Mouse (Mus musculus) limb, embryonic 11.5 days (tissue): ENCODE data around the gene Rara. TPM values are rescaled to one million over a fixed set of nuclear protein-coding genes. Genes with fewer than 3 reads are reported as not detected.
A peak's percentile ranks its signal among the peaks of the same experiment; 100 is the strongest.

ENCODE experiments used
- ATAC-seq: fragments of 200-750 bp; cut with Nextera tagmentation; 2 replicates; pipeline ENCODE4 v1.8.0; 2017; ENCODE audit warnings: low read depth; ENCODE audit not compliant: insufficient number of reproducible peaks, low FRiP score, low TSS enrichment
- DNase-seq: peaks from one replicate; pipeline ENCODE4 v3.0.0-alpha.2; 2015; ENCODE audit warnings: low spot score
- H3K27ac ChIP-seq: fragments of 300-500 bp; sonication (generic); replicated peaks from 2 replicates; pipeline ENCODE4 v1.5.1; 2014; ENCODE audit warnings: low read depth, mild to moderate bottlenecking, low read length
- H3K27me3 ChIP-seq: fragments of 300-500 bp; sonication (generic); 2 replicates; pipeline ENCODE4 v1.6.1; 2014; ENCODE audit warnings: mild to moderate bottlenecking, low read length, mixed read lengths; ENCODE audit not compliant: control insufficient read depth, insufficient read depth
- H3K36me3 ChIP-seq: fragments of 300-500 bp; sonication (generic); 2 replicates; pipeline ENCODE4 v1.6.1; 2014; ENCODE audit warnings: mild to moderate bottlenecking, low read length, moderate library complexity, mixed read lengths; ENCODE audit not compliant: control insufficient read depth, insufficient read depth
- H3K4me1 ChIP-seq: fragments of 300-500 bp; sonication (generic); 2 replicates; pipeline ENCODE4 v1.6.1; 2014; ENCODE audit warnings: low read length, mixed read lengths; ENCODE audit not compliant: control insufficient read depth, insufficient read depth
- H3K4me2 ChIP-seq: fragments of 300-500 bp; sonication (generic); 2 replicates; pipeline ENCODE4 v1.6.1; 2014; ENCODE audit warnings: low read depth, mild to moderate bottlenecking, moderate library complexity; ENCODE audit not compliant: severe bottlenecking
- H3K4me3 ChIP-seq: fragments of 300-500 bp; sonication (generic); 2 replicates; pipeline ENCODE4 v1.5.1; 2014; ENCODE audit warnings: low read depth, low read length
- H3K9ac ChIP-seq: fragments of 300-500 bp; sonication (generic); 2 replicates; pipeline ENCODE4 v1.6.1; 2014; ENCODE audit warnings: mild to moderate bottlenecking, low read length
- H3K9me3 ChIP-seq: fragments of 300-500 bp; sonication (generic); 2 replicates; pipeline ENCODE4 v1.6.1; 2016; ENCODE audit warnings: low read length; ENCODE audit not compliant: control insufficient read depth
- WGBS: fragments of 180-500 bp; shearing (Covaris S2); extraction: QIAGEN DNeasy Blood & Tissue Kit; methylation state at CpG from one replicate; pipeline ENCODE4 v1.1.7; 2014; 5-methylcytosine and 5-hydroxymethylcytosine counted together
- polyA plus RNA-seq: library from polyadenylated mRNA; unstranded; fragments of >200 nt; fragmentation: Nextera tagmentation; extraction: Ambion mirVana; gene quantifications from 2 replicates; pipeline ENCODE4 v1.2.1, GENCODE M21; 2014

Gene Rara
- polyA plus RNA-seq, 1 experiment from 2014 or later: 46.7 TPM

- no peak overlapping the region for H3K9ac ChIP-seq
- DNase-seq (no peak), ATAC-seq (no peak)
- no peak overlapping the region for H3K27ac ChIP-seq
- peaks cover 42% of the 10 kb centered on the region for H3K4me1 ChIP-seq
- 87% methylated on average over 7 of the region's 7 CpGs for WGBS
- no peak overlapping the region for H3K4me2 ChIP-seq
- no peak overlapping the region for H3K4me3 ChIP-seq
- peaks cover 13% of the 10 kb centered on the region for H3K36me3 ChIP-seq
- no peaks in the 10 kb centered on the region for H3K27me3 ChIP-seq
- H3K9me3 ChIP-seq: no peaks in the 10 kb centered on the region
These were observed 22.4 kb downstream of the Rara start for GRCm38 (mm10) chr11:98949958-98950460.

- Histone ChIP-seq H3K27me3 (no peaks in the 10 kb centered on the region), H3K4me2 (no peak overlapping the region), H3K9me3 (no peaks in the 10 kb centered on the region), H3K36me3 (peaks cover 13% of the 10 kb centered on the region), H3K4me3 (no peak overlapping the region), H3K4me1 (peaks cover 42% of the 10 kb centered on the region), H3K27ac (no peak overlapping the region), H3K9ac (no peak overlapping the region)
- DNase-seq (no peak), ATAC-seq (no peak)
- 85% methylated on average over 9 of the region's 9 CpGs for WGBS
These were observed 22.9 kb downstream of the Rara start for GRCm38 (mm10) chr11:98950484-98950883.

GRCm38 (mm10) chr11:98951026-98951906 is 23.6 kb downstream of the Rara start:
- no peak for ATAC-seq
- H3K4me2 ChIP-seq: no peak overlapping the region
- H3K9ac ChIP-seq: 0 out of 2 replicates have a peak overlapping the region, but pooled peaks have one; percentile 30
- no peak overlapping the region for H3K4me3 ChIP-seq
- no peaks in the 10 kb centered on the region for H3K9me3 ChIP-seq
- peaks cover 43% of the 10 kb centered on the region for H3K4me1 ChIP-seq
- DNase-seq: peak; percentile 19
- no peak overlapping the region for H3K27ac ChIP-seq
- H3K36me3 ChIP-seq: peaks cover 13% of the 10 kb centered on the region
- no peaks in the 10 kb centered on the region for H3K27me3 ChIP-seq
- 79% methylated on average over 16 of the region's 16 CpGs for WGBS

- no peak overlapping the region for H3K4me3 ChIP-seq
- no peak overlapping the region for H3K27ac ChIP-seq
- DNase-seq (no peak), ATAC-seq (no peak)
- 88% methylated on average over 1 of the region's 1 CpGs for WGBS
- H3K4me1 ChIP-seq: peaks cover 43% of the 10 kb centered on the region
- no peaks in the 10 kb centered on the region for H3K27me3 ChIP-seq
- no peak overlapping the region for H3K9ac ChIP-seq
- no peaks in the 10 kb centered on the region for H3K9me3 ChIP-seq
- H3K36me3 ChIP-seq: peaks cover 13% of the 10 kb centered on the region
- H3K4me2 ChIP-seq: no peak overlapping the region
These were observed 24.5 kb downstream of the Rara start for GRCm38 (mm10) chr11:98952111-98952510.

- Histone ChIP-seq H3K36me3 (peaks cover 13% of the 10 kb centered on the region), H3K27me3 (no peaks in the 10 kb centered on the region), H3K4me3 (no peak overlapping the region), H3K27ac (no peak overlapping the region), H3K9ac (no peak overlapping the region), H3K9me3 (no peaks in the 10 kb centered on the region), H3K4me1 (peaks cover 41% of the 10 kb centered on the region), H3K4me2 (no peak overlapping the region)
- no peak for DNase-seq
- WGBS: 52% methylated on average over 2 of the region's 2 CpGs
- no peak for ATAC-seq
These were observed 25.1 kb downstream of the Rara start for GRCm38 (mm10) chr11:98952736-98953135.

GRCm38 (mm10) chr11:98953361-98953760 is 25.7 kb downstream of the Rara start:
- H3K4me2 ChIP-seq: no peak overlapping the region
- H3K36me3 ChIP-seq: peaks cover 13% of the 10 kb centered on the region
- no peaks in the 10 kb centered on the region for H3K9me3 ChIP-seq
- H3K9ac ChIP-seq: no peak overlapping the region
- no peak overlapping the region for H3K4me3 ChIP-seq
- peaks cover 41% of the 10 kb centered on the region for H3K4me1 ChIP-seq
- no peak for ATAC-seq
- H3K27me3 ChIP-seq: no peaks in the 10 kb centered on the region
- H3K27ac ChIP-seq: no peak overlapping the region
- 3% methylated on average over 2 of the region's 2 CpGs for WGBS
- DNase-seq: no peak

GRCm38 (mm10) chr11:98953835-98954320 is 26.3 kb downstream of the Rara start:
- H3K9ac ChIP-seq: no peak overlapping the region
- no peak for ATAC-seq
- no peaks in the 10 kb centered on the region for H3K27me3 ChIP-seq
- WGBS: 38% methylated on average over 13 of the region's 13 CpGs
- H3K36me3 ChIP-seq: peaks cover 11% of the 10 kb centered on the region
- peaks cover 41% of the 10 kb centered on the region for H3K4me1 ChIP-seq
- no peak overlapping the region for H3K27ac ChIP-seq
- H3K9me3 ChIP-seq: no peaks in the 10 kb centered on the region
- H3K4me3 ChIP-seq: no peak overlapping the region
- H3K4me2 ChIP-seq: no peak overlapping the region
- no peak for DNase-seq

GRCm38 (mm10) chr11:98954373-98954772 is 26.8 kb downstream of the Rara start:
- Histone ChIP-seq H3K4me2 (no peak overlapping the region; the same call in 1 of the 2 replicates), H3K27ac (peak overlapping the region; percentile 0; the same call in 1 of the 2 replicates), H3K36me3 (peaks cover 11% of the 10 kb centered on the region), H3K4me1 (peaks cover 46% of the 10 kb centered on the region), H3K9ac (no peak overlapping the region), H3K9me3 (no peaks in the 10 kb centered on the region), H3K27me3 (no peaks in the 10 kb centered on the region), H3K4me3 (no peak overlapping the region)
- ATAC-seq: peak; percentile 33; the same call in 1 of the 2 replicates
- DNase-seq: peak; percentile 83
- WGBS: 11% methylated on average over 10 of the region's 10 CpGs
